Mouse (Mus musculus): Measurements from ENCODE around the gene Vwa3a. TPM values are rescaled to one million over a fixed set of nuclear protein-coding genes. Genes with fewer than 3 reads are reported as not detected.

Vwa3a gene
- polyA plus RNA-seq (2014; fragmentation: Nextera tagmentation; extraction: Ambion mirVana): 0.27 and 0.41 TPM in 2 replicates

GRCm38 (mm10) chr7:120739018-120739417 is at the start of gene Vwa3a:
Vwa3a (plus strand) TSS chr7:120739318.
- Histone ChIP-seq H3K4me3 (ENCODE audit: low read depth, low read length) (no peak within 1 kb of the TSS), H3K27ac (ENCODE audit: low read length) (no peak within 1 kb of the TSS), H3K4me1 (ENCODE audit: control insufficient read depth, insufficient read depth, low read length) (no peaks in the 10 kb centered on the region), H3K36me3 (ENCODE audit: control insufficient read depth, insufficient read depth, low read length) (no peaks in the 10 kb centered on the region), H3K9me3 (ENCODE audit: control insufficient read depth, low read depth, low read length) (no peaks in the 10 kb centered on the region), H3K4me2 (replicated peaks; ENCODE audit: low read depth, low read length) (no peak within 1 kb of the TSS), H3K9ac (replicated peaks; ENCODE audit: low read depth, low read length) (no peak within 1 kb of the TSS), H3K27me3 (ENCODE audit: control insufficient read depth, insufficient read depth, low read length) (no peaks in the 10 kb centered on the region)
- no peak for ATAC-seq (ENCODE audit: insufficient number of reproducible peaks, insufficient read depth, low FRiP score, low read depth)
- WGBS: 77% methylated on average over 6 of the region's 6 CpGs

GRCm38 (mm10) chr7:120690634-120691033 is 48.5 kb upstream of the Vwa3a start:
- Histone ChIP-seq H3K9ac (replicated peaks; ENCODE audit: low read depth, low read length) (no peak overlapping the region), H3K4me1 (ENCODE audit: control insufficient read depth, insufficient read depth, low read length) (peaks cover 2% of the 10 kb centered on the region; the same call in 1 of the 2 replicates), H3K27me3 (ENCODE audit: control insufficient read depth, insufficient read depth, low read length) (no peaks in the 10 kb centered on the region), H3K27ac (ENCODE audit: low read length) (no peak overlapping the region), H3K9me3 (ENCODE audit: control insufficient read depth, low read depth, low read length) (no peaks in the 10 kb centered on the region), H3K36me3 (ENCODE audit: control insufficient read depth, insufficient read depth, low read length) (0 out of 2 replicates have a peak, but pooled peaks cover 3% of the 10 kb centered on the region), H3K4me3 (ENCODE audit: low read depth, low read length) (no peak overlapping the region), H3K4me2 (replicated peaks; ENCODE audit: low read depth, low read length) (no peak overlapping the region)
- 72% methylated on average over 4 of the region's 4 CpGs for WGBS
- ATAC-seq (ENCODE audit: insufficient number of reproducible peaks, insufficient read depth, low FRiP score, low read depth): no peak

GRCm38 (mm10) chr7:120693831-120694375 is 45.2 kb upstream of the Vwa3a start:
- Histone ChIP-seq H3K27ac (ENCODE audit: low read length) (no peak overlapping the region), H3K4me1 (ENCODE audit: control insufficient read depth, insufficient read depth, low read length) (0 out of 2 replicates have a peak, but pooled peaks cover 2% of the 10 kb centered on the region), H3K9ac (replicated peaks; ENCODE audit: low read depth, low read length) (no peak overlapping the region), H3K4me2 (replicated peaks; ENCODE audit: low read depth, low read length) (no peak overlapping the region), H3K36me3 (ENCODE audit: control insufficient read depth, insufficient read depth, low read length) (0 out of 2 replicates have a peak, but pooled peaks cover 3% of the 10 kb centered on the region), H3K9me3 (ENCODE audit: control insufficient read depth, low read depth, low read length) (no peaks in the 10 kb centered on the region), H3K4me3 (ENCODE audit: low read depth, low read length) (no peak overlapping the region), H3K27me3 (ENCODE audit: control insufficient read depth, insufficient read depth, low read length) (no peaks in the 10 kb centered on the region)
- WGBS: 98% methylated on average over 5 of the region's 5 CpGs
- no peak for ATAC-seq (ENCODE audit: insufficient number of reproducible peaks, insufficient read depth, low FRiP score, low read depth)

- Histone ChIP-seq H3K4me2 (replicated peaks; ENCODE audit: low read depth, low read length) (no peak overlapping the region), H3K27ac (ENCODE audit: low read length) (no peak overlapping the region), H3K4me3 (ENCODE audit: low read depth, low read length) (no peak overlapping the region), H3K9me3 (ENCODE audit: control insufficient read depth, low read depth, low read length) (no peaks in the 10 kb centered on the region), H3K4me1 (ENCODE audit: control insufficient read depth, insufficient read depth, low read length) (0 out of 2 replicates have a peak, but pooled peaks cover 2% of the 10 kb centered on the region), H3K27me3 (ENCODE audit: control insufficient read depth, insufficient read depth, low read length) (no peaks in the 10 kb centered on the region), H3K36me3 (ENCODE audit: control insufficient read depth, insufficient read depth, low read length) (0 out of 2 replicates have a peak, but pooled peaks cover 3% of the 10 kb centered on the region), H3K9ac (replicated peaks; ENCODE audit: low read depth, low read length) (no peak overlapping the region)
- ATAC-seq (ENCODE audit: insufficient number of reproducible peaks, insufficient read depth, low FRiP score, low read depth): no peak
- 18% methylated on average over 6 of the region's 6 CpGs for WGBS
These were observed 43.9 kb upstream of the Vwa3a start for GRCm38 (mm10) chr7:120695196-120695595.

- H3K36me3 ChIP-seq (ENCODE audit: control insufficient read depth, insufficient read depth, low read length): 0 out of 2 replicates have a peak, but pooled peaks cover 3% of the 10 kb centered on the region
- WGBS: 64% methylated on average over 1 of the region's 1 CpGs
- no peak for ATAC-seq (ENCODE audit: insufficient number of reproducible peaks, insufficient read depth, low FRiP score, low read depth)
These were observed 43.5 kb upstream of the Vwa3a start for GRCm38 (mm10) chr7:120695641-120696040.

GRCm38 (mm10) chr7:120696331-120696730 is 42.8 kb upstream of the Vwa3a start:
- WGBS: 94% methylated on average over 2 of the region's 2 CpGs
- no peak for ATAC-seq (ENCODE audit: insufficient number of reproducible peaks, insufficient read depth, low FRiP score, low read depth)
- Histone ChIP-seq H3K36me3 (ENCODE audit: control insufficient read depth, insufficient read depth, low read length) (0 out of 2 replicates have a peak, but pooled peaks cover 1% of the 10 kb centered on the region), H3K4me1 (ENCODE audit: control insufficient read depth, insufficient read depth, low read length) (0 out of 2 replicates have a peak, but pooled peaks cover 2% of the 10 kb centered on the region), H3K27ac (ENCODE audit: low read length) (no peak overlapping the region), H3K9me3 (ENCODE audit: control insufficient read depth, low read depth, low read length) (no peaks in the 10 kb centered on the region), H3K4me3 (ENCODE audit: low read depth, low read length) (no peak overlapping the region), H3K4me2 (replicated peaks; ENCODE audit: low read depth, low read length) (no peak overlapping the region), H3K9ac (replicated peaks; ENCODE audit: low read depth, low read length) (no peak overlapping the region), H3K27me3 (ENCODE audit: control insufficient read depth, insufficient read depth, low read length) (no peaks in the 10 kb centered on the region)

More at GRCm38 (mm10) chr7:120695641-120696040, 43.5 kb upstream of the Vwa3a start:
- Histone ChIP-seq H3K9ac (replicated peaks; ENCODE audit: low read depth, low read length) (no peak overlapping the region), H3K4me3 (ENCODE audit: low read depth, low read length) (no peak overlapping the region), H3K9me3 (ENCODE audit: control insufficient read depth, low read depth, low read length) (no peaks in the 10 kb centered on the region), H3K27me3 (ENCODE audit: control insufficient read depth, insufficient read depth, low read length) (no peaks in the 10 kb centered on the region), H3K4me2 (replicated peaks; ENCODE audit: low read depth, low read length) (no peak overlapping the region), H3K4me1 (ENCODE audit: control insufficient read depth, insufficient read depth, low read length) (0 out of 2 replicates have a peak, but pooled peaks cover 2% of the 10 kb centered on the region), H3K27ac (ENCODE audit: low read length) (no peak overlapping the region)

- H3K4me2 ChIP-seq (replicated peaks; ENCODE audit: low read depth, low read length): no peak overlapping the region
- H3K9ac ChIP-seq (replicated peaks; ENCODE audit: low read depth, low read length): no peak overlapping the region
- H3K4me3 ChIP-seq (ENCODE audit: low read depth, low read length): no peak overlapping the region
- ATAC-seq (ENCODE audit: insufficient number of reproducible peaks, insufficient read depth, low FRiP score, low read depth): no peak
- no peak overlapping the region for H3K27ac ChIP-seq (ENCODE audit: low read length)
- 0 out of 2 replicates have a peak, but pooled peaks cover 2% of the 10 kb centered on the region for H3K4me1 ChIP-seq (ENCODE audit: control insufficient read depth, insufficient read depth, low read length)
- no peaks in the 10 kb centered on the region for H3K9me3 ChIP-seq (ENCODE audit: control insufficient read depth, low read depth, low read length)
- 93% methylated on average over 6 of the region's 6 CpGs for WGBS
- H3K27me3 ChIP-seq (ENCODE audit: control insufficient read depth, insufficient read depth, low read length): no peaks in the 10 kb centered on the region
- no peaks in the 10 kb centered on the region for H3K36me3 ChIP-seq (ENCODE audit: control insufficient read depth, insufficient read depth, low read length)
These were observed 39.5 kb upstream of the Vwa3a start for GRCm38 (mm10) chr7:120699586-120699985.

GRCm38 (mm10) chr7:120703888-120704287 is 35.2 kb upstream of the Vwa3a start:
- no peak overlapping the region for H3K27ac ChIP-seq (ENCODE audit: low read length)
- no peaks in the 10 kb centered on the region for H3K27me3 ChIP-seq (ENCODE audit: control insufficient read depth, insufficient read depth, low read length)
- WGBS: 56% methylated on average over 3 of the region's 3 CpGs
- no peak overlapping the region for H3K9ac ChIP-seq (replicated peaks; ENCODE audit: low read depth, low read length)
- H3K4me3 ChIP-seq (ENCODE audit: low read depth, low read length): no peak overlapping the region
- ATAC-seq (ENCODE audit: insufficient number of reproducible peaks, insufficient read depth, low FRiP score, low read depth): no peak
- no peak overlapping the region for H3K4me2 ChIP-seq (replicated peaks; ENCODE audit: low read depth, low read length)
- no peaks in the 10 kb centered on the region for H3K4me1 ChIP-seq (ENCODE audit: control insufficient read depth, insufficient read depth, low read length)
- no peaks in the 10 kb centered on the region for H3K9me3 ChIP-seq (ENCODE audit: control insufficient read depth, low read depth, low read length)
- H3K36me3 ChIP-seq (ENCODE audit: control insufficient read depth, insufficient read depth, low read length): no peaks in the 10 kb centered on the region

- 90% methylated on average over 2 of the region's 2 CpGs for WGBS
- Histone ChIP-seq H3K9ac (replicated peaks; ENCODE audit: low read depth, low read length) (no peak overlapping the region), H3K4me1 (ENCODE audit: control insufficient read depth, insufficient read depth, low read length) (no peaks in the 10 kb centered on the region), H3K36me3 (ENCODE audit: control insufficient read depth, insufficient read depth, low read length) (no peaks in the 10 kb centered on the region), H3K4me3 (ENCODE audit: low read depth, low read length) (no peak overlapping the region), H3K27ac (ENCODE audit: low read length) (no peak overlapping the region), H3K27me3 (ENCODE audit: control insufficient read depth, insufficient read depth, low read length) (no peaks in the 10 kb centered on the region), H3K4me2 (replicated peaks; ENCODE audit: low read depth, low read length) (no peak overlapping the region), H3K9me3 (ENCODE audit: control insufficient read depth, low read depth, low read length) (no peaks in the 10 kb centered on the region)
- ATAC-seq (ENCODE audit: insufficient number of reproducible peaks, insufficient read depth, low FRiP score, low read depth): no peak
These were observed 27.0 kb upstream of the Vwa3a start for GRCm38 (mm10) chr7:120712071-120712470.
